Mouse (Mus musculus) brain, embryonic 14.5 days (tissue): ENCODE data around the gene Grin2a.

Source experiments
- CTCF ChIP-seq: fragments of 200-500 bp; IDR thresholded peaks from 2 replicates; pipeline ENCODE4 v1.5.1; 2012; ENCODE audit warnings: inconsistent platforms, mild to moderate bottlenecking, moderate library complexity, borderline replicate concordance; ENCODE audit not compliant: insufficient read depth, insufficient read length; ENCODE audit errors: extremely low read depth
- POLR2A ChIP-seq: fragments of 200-500 bp; IDR thresholded peaks from 2 replicates; pipeline ENCODE4 v1.6.1; 2012; ENCODE audit warnings: mild to moderate bottlenecking, inconsistent platforms, borderline replicate concordance; ENCODE audit not compliant: poor library complexity, insufficient read depth, insufficient read length, severe bottlenecking; ENCODE audit errors: extremely low read depth

DNA sequence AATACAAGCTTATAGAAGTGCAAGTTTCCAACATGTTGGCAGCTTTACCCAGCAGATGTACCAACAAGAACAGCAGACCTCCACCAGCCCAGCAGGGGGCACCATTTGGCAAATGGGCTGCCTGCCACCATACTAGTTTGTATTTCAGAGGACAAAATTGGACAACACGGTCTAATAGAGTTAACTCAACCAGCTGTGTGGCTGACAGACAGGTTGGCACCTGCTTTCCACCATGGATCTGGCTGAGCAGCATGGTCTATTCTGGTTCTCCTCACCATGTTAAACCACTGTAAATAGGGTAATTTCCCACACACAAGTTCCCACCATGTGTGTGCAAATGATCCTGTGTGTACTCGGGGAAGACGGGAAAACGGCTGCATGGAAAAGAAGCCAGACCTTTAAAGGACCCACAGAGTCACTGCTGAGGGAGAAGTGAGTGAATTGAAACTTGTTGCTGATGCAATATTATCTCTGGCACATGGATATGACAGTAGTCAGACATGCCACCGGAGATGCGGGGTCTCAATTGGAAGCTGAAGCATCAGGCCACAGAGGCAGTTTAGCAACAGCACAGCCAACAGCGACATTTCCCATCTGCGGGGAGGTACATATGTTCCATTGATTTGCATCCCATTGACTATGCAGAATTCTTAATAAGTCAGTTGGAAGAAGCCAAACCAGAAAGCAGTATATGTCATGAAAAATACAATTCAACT, 259.8 kb downstream of the Grin2a start:
- no peak for TF ChIP-seq POLR2A
- TF ChIP-seq CTCF = peak; percentile 13; the same call in 1 of the 2 replicates
